Comparison of ENCODE assay signal across 12 mouse cellular contexts in the genomic region with DNA sequence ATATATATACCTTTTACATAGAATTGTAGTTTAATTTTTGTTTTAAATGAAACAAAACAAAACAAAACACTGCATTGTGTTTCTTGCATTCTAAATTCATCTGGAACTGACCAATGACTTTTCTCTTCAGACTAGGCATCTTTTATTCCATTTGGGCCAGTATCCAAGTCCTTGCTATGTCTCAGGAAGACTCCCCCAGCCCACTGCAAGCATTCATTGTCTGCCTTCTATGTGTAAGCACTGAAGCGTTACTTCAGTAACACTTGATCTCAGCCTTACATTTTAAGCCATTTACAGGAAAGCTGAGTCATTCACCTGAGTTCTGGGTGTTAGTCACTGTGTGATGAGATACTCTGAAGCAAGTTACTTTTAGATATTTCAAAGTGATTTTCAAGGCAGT.
"Had no signal": no experiment of that assay in that cellular context is flagged by ENCODE, and none has a peak within 500 bp of the region (broad histone marks: within the 10 kb centered on the region; RNA-seq: fewer than 3 reads in every experiment).

No protein-coding gene starts in this region.

- H3K9ac ChIP-seq: limb, embryonic 13.5 days; liver, embryonic 14.5 days; midbrain, embryonic 15.5 days; neural tube, embryonic 13.5 days had no signal

- H3K4me3 ChIP-seq: limb, embryonic 13.5 days; midbrain, embryonic 15.5 days; neural tube, embryonic 13.5 days had no signal

- DNase-seq: kidney, adult 9 months; kidney, postnatal 36 days; left cerebral cortex, postnatal 4 days; lung, adult 18-20 months; right cerebral cortex, adult 18-20 months; thymus, adult 18-20 months; thymus, postnatal 14 days had no signal

- H3K9me3 ChIP-seq: limb, embryonic 13.5 days; midbrain, embryonic 15.5 days; neural tube, embryonic 13.5 days had no signal

- ATAC-seq: midbrain, embryonic 15.5 days had no signal

- H3K27ac ChIP-seq: kidney, postnatal 0 days; limb, embryonic 13.5 days; liver, embryonic 14.5 days; midbrain, embryonic 15.5 days; neural tube, embryonic 13.5 days had no signal

- H3K4me1 ChIP-seq: limb, embryonic 13.5 days; midbrain, embryonic 15.5 days; neural tube, embryonic 13.5 days had no signal

- H3K27me3 ChIP-seq: limb, embryonic 13.5 days; midbrain, embryonic 15.5 days; neural tube, embryonic 13.5 days had no signal

- H3K36me3 ChIP-seq: limb, embryonic 13.5 days; midbrain, embryonic 15.5 days; neural tube, embryonic 13.5 days had no signal

- H3K4me2 ChIP-seq: limb, embryonic 13.5 days; midbrain, embryonic 15.5 days; neural tube, embryonic 13.5 days had no signal
